Mouse (Mus musculus) megakaryocyte, embryonic 14.5 days (primary cell): Measurements from ENCODE around the gene Gm10273.

Experiments
- FLI1 ChIP-seq: IDR thresholded peaks from 2 replicates; pipeline ENCODE4 v1.6.1; 2012; ENCODE audit warnings: low read length, inconsistent platforms, mixed read lengths
- GATA1 ChIP-seq: IDR thresholded peaks from 3 replicates; pipeline ENCODE4 v1.6.1; 2012; ENCODE audit warnings: mixed read lengths, low read length, inconsistent platforms, borderline replicate concordance

DNA sequence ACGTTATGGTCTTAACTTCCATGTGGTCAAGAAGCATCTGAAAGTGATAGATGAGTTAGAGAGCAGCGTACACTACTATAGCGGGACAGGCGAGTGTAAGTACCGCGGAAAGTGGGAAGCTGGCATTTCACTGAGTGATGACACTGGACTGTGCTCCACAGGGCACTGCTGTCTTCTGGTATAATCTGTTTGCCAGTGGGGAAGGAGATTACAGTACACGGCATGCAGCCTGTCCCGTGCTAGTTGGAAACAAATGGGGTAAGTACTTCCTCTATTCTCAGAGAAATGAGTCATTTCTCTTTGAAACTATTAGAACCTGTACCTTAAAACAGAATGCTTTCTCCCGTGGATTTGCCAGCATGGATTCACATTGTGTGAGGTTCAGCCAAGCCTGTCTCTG lies 26.0 kb upstream of the Gm10273 start:
- TF ChIP-seq GATA1 (no peak), FLI1 (no peak)
